Mouse (Mus musculus) cerebellum, adult 2 months (tissue): ENCODE measurements around the gene Gm9507. TPM values are rescaled to one million over a fixed set of nuclear protein-coding genes. Genes with fewer than 3 reads are reported as not detected.
"Not testable (repeated sequence)": the region's sequence is repeated elsewhere in the genome, so short reads cannot be mapped to it uniquely, and the experiment has no call there.

ENCODE experiments used
- DNase-seq, 2 experiments: peaks; one replicate each; pipeline ENCODE4 v3.0.0; 2021
- H3K27ac ChIP-seq: fragments of 200-500 bp; 2 replicates; pipeline ENCODE4 v1.5.1; 2012; ENCODE audit warnings: low read length, control low read depth, inconsistent platforms; ENCODE audit not compliant: insufficient read depth
- H3K27me3 ChIP-seq: fragments of 200-500 bp; 2 replicates; pipeline ENCODE4 v1.6.1; 2012; ENCODE audit warnings: inconsistent platforms, mild to moderate bottlenecking, low read length, moderate library complexity; ENCODE audit not compliant: control insufficient read depth, insufficient read depth
- H3K4me1 ChIP-seq: fragments of 200-500 bp; 2 replicates; pipeline ENCODE4 v1.6.1; 2011; ENCODE audit warnings: low read length; ENCODE audit not compliant: control insufficient read depth, insufficient read depth
- H3K4me3 ChIP-seq: fragments of 200-500 bp; replicated peaks from 2 replicates; pipeline ENCODE3; 2011; ENCODE audit warnings: mild to moderate bottlenecking, low read depth, low read length, control low read depth; ENCODE audit not compliant: insufficient read depth
- CTCF ChIP-seq: fragments of 200-500 bp; IDR thresholded peaks from 2 replicates; pipeline ENCODE4 v1.5.1; 2011; ENCODE audit warnings: low read depth, mild to moderate bottlenecking, control low read depth, low read length, moderate library complexity, borderline replicate concordance; ENCODE audit not compliant: insufficient read depth
- POLR2A ChIP-seq: fragments of 200-500 bp; IDR thresholded peaks from 2 replicates; pipeline ENCODE4 v1.6.1; 2011; ENCODE audit warnings: low read length, control low read depth, borderline replicate concordance; ENCODE audit not compliant: insufficient read depth
- WGBS: fragments of 180-500 bp; shearing (Covaris S2); methylation state at CpG from one replicate; pipeline ENCODE4 v1.1.7; 2018; 5-methylcytosine and 5-hydroxymethylcytosine counted together
- polyA plus RNA-seq: library from polyadenylated mRNA; depleted of rRNA; stranded (reverse); fragments of >200 nt; gene quantifications from 2 replicates; pipeline ENCODE4 v1.2.3, GENCODE M21; 2012

Gm9507 gene
- polyA plus RNA-seq, 1 experiment = not detected

GRCm38 (mm10) chr10:77818523-77818922 is 6.9 kb upstream of the Gm9507 start:
- WGBS = 98% methylated on average over 4 of the region's 4 CpGs
- no peak overlapping the region for H3K27ac ChIP-seq
- no peaks in the 10 kb centered on the region for H3K27me3 ChIP-seq
- TF ChIP-seq CTCF = no peak
- TF ChIP-seq POLR2A = no peak
- no peak overlapping the region for H3K4me3 ChIP-seq
- no peaks in the 10 kb centered on the region for H3K4me1 ChIP-seq
- no peak for DNase-seq

- no peak overlapping the region for H3K27ac ChIP-seq
- no peaks in the 10 kb centered on the region for H3K4me1 ChIP-seq
- H3K27me3 ChIP-seq = no peaks in the 10 kb centered on the region
- no peak overlapping the region for H3K4me3 ChIP-seq
- 40% methylated on average over 5 of the region's 5 CpGs for WGBS
- DNase-seq = no peak
- TF ChIP-seq CTCF (0 out of 2 replicates have a peak, but pooled peaks have one; percentile 5), POLR2A (no peak)
Measured at GRCm38 (mm10) chr10:77815514-77815913, 3.9 kb upstream of the Gm9507 start.

- no peak for DNase-seq
- no peaks in the 10 kb centered on the region for H3K27me3 ChIP-seq
- no peak for TF ChIP-seq POLR2A
- TF ChIP-seq CTCF = no peak
- WGBS = 42% methylated on average over 4 of the region's 4 CpGs
- H3K27ac ChIP-seq = no peak within 1 kb of the TSS
- H3K4me1 ChIP-seq = no peaks in the 10 kb centered on the region
- H3K4me3 ChIP-seq = no peak within 1 kb of the TSS
Measured at GRCm38 (mm10) chr10:77814382-77814781, 2.7 kb upstream of the Gm9507 start, which contains the start of gene Gm2696. TSS of gene Gm2696 (plus strand) at chr10:77814682.

- no peaks in the 10 kb centered on the region for H3K4me1 ChIP-seq
- TF ChIP-seq POLR2A (no peak), CTCF (no peak)
- WGBS = 75% methylated on average over 3 of the region's 3 CpGs
- no peak overlapping the region for H3K4me3 ChIP-seq
- no peak for DNase-seq
- no peak overlapping the region for H3K27ac ChIP-seq
- H3K27me3 ChIP-seq = no peaks in the 10 kb centered on the region
Measured at GRCm38 (mm10) chr10:77804095-77804494, 7.5 kb downstream of the Gm9507 start.

- Histone ChIP-seq H3K4me3 (no peak within 1 kb of the TSS), H3K27me3 (no peaks in the 10 kb centered on the region), H3K27ac (no peak within 1 kb of the TSS), H3K4me1 (no peaks in the 10 kb centered on the region)
- 64% methylated on average over 8 of the region's 8 CpGs for WGBS
- no peak for DNase-seq
- TF ChIP-seq CTCF (no peak), POLR2A (no peak)
Measured at GRCm38 (mm10) chr10:77798921-77799508, 12.6 kb downstream of the Gm9507 start, which contains the start of gene Gm19668. TSS of gene Gm19668 (minus strand) at chr10:77799133.

- DNase-seq = peak in 1 of 2 experiments; percentile 23
- H3K27ac ChIP-seq, H3K4me1 ChIP-seq, H3K4me3 ChIP-seq, H3K27me3 ChIP-seq: not testable (repeated sequence)
- WGBS = 36% methylated on average over 3 of the region's 3 CpGs
Measured at GRCm38 (mm10) chr10:77798164-77798920, 13.3 kb downstream of the Gm9507 start.

- no peak overlapping the region for H3K27ac ChIP-seq
- 39% methylated on average over 3 of the region's 3 CpGs for WGBS
- TF ChIP-seq POLR2A (no peak), CTCF (no peak)
- DNase-seq = no peak
- no peaks in the 10 kb centered on the region for H3K4me1 ChIP-seq
- no peaks in the 10 kb centered on the region for H3K27me3 ChIP-seq
- H3K4me3 ChIP-seq = no peak overlapping the region
Measured at GRCm38 (mm10) chr10:77797677-77798076, 14.0 kb downstream of the Gm9507 start.

- Histone ChIP-seq H3K27me3 (no peaks in the 10 kb centered on the region), H3K4me3 (no peak within 1 kb of the TSS), H3K27ac (no peak within 1 kb of the TSS), H3K4me1 (no peaks in the 10 kb centered on the region)
- TF ChIP-seq CTCF (no peak), POLR2A (no peak)
- no peak for DNase-seq
- WGBS = 44% methylated on average over 2 of the region's 2 CpGs
Measured at GRCm38 (mm10) chr10:77794976-77795375, 16.7 kb downstream of the Gm9507 start, which contains the start of gene Gm9639. TSS of gene Gm9639 (minus strand) at chr10:77795076.
